Mouse (Mus musculus) testis, postnatal 10 days (tissue): Measurements from ENCODE around the gene Fam114a2.

Source experiments
- DNase-seq: peaks from one replicate; pipeline ENCODE4 v3.0.0; 2021; ENCODE audit warnings: low spot score

The Fam114a2 gene

GRCm38 (mm10) chr11:57519304-57519703 lies 887 bp upstream of the Fam114a2 start:
- DNase-seq = no peak

- DNase-seq = no peak
Observed at GRCm38 (mm10) chr11:57518751-57519148, 333 bp upstream of the Fam114a2 start.

- no peak for DNase-seq
Observed at GRCm38 (mm10) chr11:57516946-57517441, 1.4 kb downstream of the Fam114a2 start.

- no peak for DNase-seq
Observed at GRCm38 (mm10) chr11:57515218-57515617, 3.2 kb downstream of the Fam114a2 start.

GRCm38 (mm10) chr11:57506899-57507298 lies 11.5 kb downstream of the Fam114a2 start:
- DNase-seq = no peak

- no peak for DNase-seq
Observed at GRCm38 (mm10) chr11:57503155-57503554, 15.3 kb downstream of the Fam114a2 start.

- DNase-seq = no peak
Observed at GRCm38 (mm10) chr11:57498215-57498614, 20.2 kb downstream of the Fam114a2 start.

GRCm38 (mm10) chr11:57497701-57498100 lies 20.7 kb downstream of the Fam114a2 start:
- DNase-seq = no peak

GRCm38 (mm10) chr11:57496462-57497039 lies 21.9 kb downstream of the Fam114a2 start:
- DNase-seq = no peak

GRCm38 (mm10) chr11:57488436-57488835 lies 30.0 kb downstream of the Fam114a2 start:
- DNase-seq = no peak

- no peak for DNase-seq
Observed at GRCm38 (mm10) chr11:57478077-57478476, 40.3 kb downstream of the Fam114a2 start.

- peak; percentile 71 for DNase-seq
Observed at GRCm38 (mm10) chr11:57475119-57475518, 43.3 kb downstream of the Fam114a2 start.

GRCm38 (mm10) chr11:57474296-57474941 lies 44.0 kb downstream of the Fam114a2 start:
- no peak for DNase-seq

- no peak for DNase-seq
Observed at GRCm38 (mm10) chr11:57470979-57471378, 47.4 kb downstream of the Fam114a2 start.

GRCm38 (mm10) chr11:57470056-57470455 lies 48.4 kb downstream of the Fam114a2 start:
- no peak for DNase-seq

- DNase-seq = no peak
Observed at GRCm38 (mm10) chr11:57468706-57469105, 49.7 kb downstream of the Fam114a2 start.

GRCm38 (mm10) chr11:57467159-57468110 lies 51.0 kb downstream of the Fam114a2 start:
- peak; percentile 79 for DNase-seq

GRCm38 (mm10) chr11:57465844-57466243 lies 52.6 kb downstream of the Fam114a2 start:
- no peak for DNase-seq

- peak; percentile 52 for DNase-seq
Observed at GRCm38 (mm10) chr11:57465025-57465424, 53.4 kb downstream of the Fam114a2 start.

GRCm38 (mm10) chr11:57459759-57460158 lies 58.7 kb downstream of the Fam114a2 start:
- no peak for DNase-seq

- DNase-seq = no peak
Observed at GRCm38 (mm10) chr11:57454421-57454820, 64.0 kb downstream of the Fam114a2 start.

- DNase-seq = no peak
Observed at GRCm38 (mm10) chr11:57445237-57445962, 73.0 kb downstream of the Fam114a2 start.
